Mouse (Mus musculus) kidney, adult 2 months (tissue): ENCODE data around the gene Crkl. TPM values are rescaled to one million over a fixed set of nuclear protein-coding genes. Genes with fewer than 3 reads are reported as not detected.
A peak's percentile ranks its signal among the peaks of the same experiment; 100 is the strongest.

Experiments used
- DNase-seq: peaks from one replicate; pipeline ENCODE4 v3.0.0; 2021
- H3K27ac ChIP-seq: fragments of 200-500 bp; 2 replicates; pipeline ENCODE4 v1.5.1; 2012; ENCODE audit warnings: low read depth, low read length, control low read depth, inconsistent platforms; ENCODE audit not compliant: insufficient read depth
- H3K27me3 ChIP-seq: fragments of 200-500 bp; replicated peaks from 2 replicates; pipeline ENCODE4 v1.6.1; 2012; ENCODE audit warnings: mild to moderate bottlenecking, moderate library complexity, low read length, inconsistent platforms; ENCODE audit not compliant: control insufficient read depth, insufficient read depth
- H3K36me3 ChIP-seq: fragments of 200-500 bp; 2 replicates; pipeline ENCODE4 v1.6.1; 2012; ENCODE audit warnings: mild to moderate bottlenecking, moderate library complexity, low read length, inconsistent platforms; ENCODE audit not compliant: control insufficient read depth, insufficient read depth
- H3K4me1 ChIP-seq: fragments of 200-500 bp; 2 replicates; pipeline ENCODE4 v1.6.1; 2011; ENCODE audit warnings: low read length; ENCODE audit not compliant: control insufficient read depth, insufficient read depth
- H3K4me3 ChIP-seq: fragments of 200-500 bp; 2 replicates; pipeline ENCODE4 v1.5.1; 2011; ENCODE audit warnings: mild to moderate bottlenecking, low read depth, low read length, control low read depth; ENCODE audit not compliant: insufficient read depth
- CTCF ChIP-seq: fragments of 200-500 bp; conservative IDR thresholded peaks from 2 replicates; pipeline ENCODE4 v1.5.1; 2011; ENCODE audit warnings: low read depth, mild to moderate bottlenecking, control low read depth, low read length, moderate library complexity, mixed read lengths; ENCODE audit not compliant: insufficient read depth, insufficient read length
- POLR2A ChIP-seq: fragments of 200-500 bp; IDR thresholded peaks from one replicate; pipeline ENCODE4 v1.6.1; 2011; ENCODE audit warnings: low read depth, low read length, control low read depth
- WGBS: fragments of 180-500 bp; shearing (Covaris S2); methylation state at CpG from one replicate; pipeline ENCODE4 v1.1.7; 2018; 5-methylcytosine and 5-hydroxymethylcytosine counted together
- polyA plus RNA-seq: library from polyadenylated mRNA; depleted of rRNA; stranded (reverse); fragments of >200 nt; gene quantifications from 2 replicates; pipeline ENCODE4 v1.2.3, GENCODE M21; 2012

Gene Crkl
- polyA plus RNA-seq, 1 experiment, result 34.4 TPM

GRCm38 (mm10) chr16:17481465-17481864 lies 29.7 kb downstream of the Crkl start:
- 90% methylated on average over 2 of the region's 2 CpGs for WGBS
- TF ChIP-seq CTCF (no peak), POLR2A (no peak)
- Histone ChIP-seq H3K36me3 (peaks cover 2% of the 10 kb centered on the region; the same call in 1 of the 2 replicates), H3K27me3 (no peaks in the 10 kb centered on the region), H3K4me1 (peaks cover 10% of the 10 kb centered on the region; the same call in 1 of the 2 replicates), H3K27ac (no peak overlapping the region), H3K4me3 (no peak overlapping the region)
- DNase-seq, result no peak

- TF ChIP-seq POLR2A, result no peak
- TF ChIP-seq CTCF, result no peak
- peak; percentile 67 for DNase-seq
- 19% methylated on average over 3 of the region's 3 CpGs for WGBS
- H3K4me3 ChIP-seq, result no peak overlapping the region
- no peaks in the 10 kb centered on the region for H3K27me3 ChIP-seq
- no peak overlapping the region for H3K27ac ChIP-seq
- 0 out of 2 replicates have a peak, but pooled peaks cover 3% of the 10 kb centered on the region for H3K4me1 ChIP-seq
- peaks cover 2% of the 10 kb centered on the region; the same call in 1 of the 2 replicates for H3K36me3 ChIP-seq
Observed at GRCm38 (mm10) chr16:17486505-17486904, 34.7 kb downstream of the Crkl start.

GRCm38 (mm10) chr16:17488478-17489468 lies 37.0 kb downstream of the Crkl start:
- H3K27ac ChIP-seq, result no peak overlapping the region
- no peak overlapping the region for H3K4me3 ChIP-seq
- H3K36me3 ChIP-seq, result peaks cover 2% of the 10 kb centered on the region; the same call in 1 of the 2 replicates
- WGBS, result 55% methylated on average over 14 of the region's 14 CpGs
- no peaks in the 10 kb centered on the region for H3K27me3 ChIP-seq
- TF ChIP-seq CTCF (peak; percentile 44), POLR2A (no peak)
- H3K4me1 ChIP-seq, result 0 out of 2 replicates have a peak, but pooled peaks cover 3% of the 10 kb centered on the region
- DNase-seq, result peak; percentile 28

- WGBS, result 4% methylated on average over 47 of the region's 47 CpGs
- TF ChIP-seq POLR2A (no peak), CTCF (no peak)
- Histone ChIP-seq H3K27me3 (no peaks in the 10 kb centered on the region), H3K4me3 (peak within 1 kb of the TSS; percentile 61), H3K4me1 (0 out of 2 replicates have a peak, but pooled peaks cover 3% of the 10 kb centered on the region), H3K27ac (no peak within 1 kb of the TSS), H3K36me3 (peaks cover 2% of the 10 kb centered on the region; the same call in 1 of the 2 replicates)
- DNase-seq, result peak; percentile 41
Observed at GRCm38 (mm10) chr16:17489469-17490111, 37.8 kb downstream of the Crkl start, which contains the start of gene Aifm3. Aifm3 (plus strand) TSS chr16:17489611.

- WGBS, result 94% methylated on average over 5 of the region's 5 CpGs
- 0 out of 2 replicates have a peak, but pooled peaks cover 3% of the 10 kb centered on the region for H3K4me1 ChIP-seq
- no peak overlapping the region for H3K4me3 ChIP-seq
- H3K27me3 ChIP-seq, result no peaks in the 10 kb centered on the region
- no peak for TF ChIP-seq POLR2A
- no peak for TF ChIP-seq CTCF
- no peak for DNase-seq
- no peaks in the 10 kb centered on the region for H3K36me3 ChIP-seq
- no peak overlapping the region for H3K27ac ChIP-seq
Observed at GRCm38 (mm10) chr16:17491154-17491553, 39.4 kb downstream of the Crkl start.

GRCm38 (mm10) chr16:17491896-17492561 lies 40.2 kb downstream of the Crkl start:
- H3K4me3 ChIP-seq, result no peak overlapping the region
- no peak overlapping the region for H3K27ac ChIP-seq
- no peaks in the 10 kb centered on the region for H3K4me1 ChIP-seq
- DNase-seq, result no peak
- TF ChIP-seq CTCF, result no peak
- WGBS, result 64% methylated on average over 5 of the region's 5 CpGs
- H3K36me3 ChIP-seq, result no peaks in the 10 kb centered on the region
- H3K27me3 ChIP-seq, result no peaks in the 10 kb centered on the region
